Mouse (Mus musculus): ENCODE data around the gene Pp2d1. TPM values are rescaled to one million over a fixed set of nuclear protein-coding genes. Genes with fewer than 3 reads are reported as not detected.

The Pp2d1 gene
- polyA plus RNA-seq, 1 experiment, result not detected

DNA sequence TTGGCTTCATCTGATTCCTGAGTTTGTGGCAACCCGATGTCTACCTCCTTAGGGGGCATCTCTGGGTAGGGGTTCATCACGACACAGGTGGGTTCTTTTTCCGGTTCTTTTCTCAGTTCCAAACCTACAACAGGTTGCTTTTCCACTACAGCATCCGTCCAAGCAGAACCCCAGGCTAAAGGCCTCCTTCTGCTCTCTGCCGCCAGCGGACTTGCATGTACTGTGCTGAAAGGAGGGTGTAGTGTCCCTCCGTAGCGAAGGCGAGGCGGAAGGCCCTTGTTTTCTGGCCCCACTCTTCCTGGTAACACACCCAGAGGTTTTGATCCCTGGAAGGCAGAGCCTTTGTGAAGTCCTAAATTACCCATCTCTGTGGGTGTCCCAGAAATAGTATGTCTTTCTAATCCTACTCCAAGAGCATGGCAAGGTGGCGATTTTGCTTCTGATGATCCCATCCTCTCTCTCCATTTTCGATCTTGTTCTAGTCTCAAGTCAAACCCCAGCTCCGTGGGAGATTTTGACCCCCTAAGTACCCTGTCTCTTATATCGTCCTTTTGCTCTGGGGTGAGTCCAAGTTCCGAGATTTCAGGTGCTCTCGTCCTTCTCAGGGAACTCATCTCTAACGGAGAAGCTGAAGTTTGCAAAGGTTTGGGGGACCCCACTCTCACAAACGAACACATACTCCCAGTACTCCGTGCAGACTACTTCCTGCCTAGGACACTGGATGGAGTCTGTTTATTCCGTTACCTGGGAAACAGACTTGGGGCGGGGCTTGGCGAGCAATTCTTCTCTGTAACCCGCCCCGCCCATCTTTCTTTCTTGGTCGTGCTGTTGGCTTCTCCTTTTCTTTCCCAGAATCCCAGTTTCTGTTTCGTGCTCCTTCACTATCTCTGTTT lies 76.4 kb downstream of the Pp2d1 start, which contains the start of gene Efhb:
Efhb (minus strand) TSS at position 719 of the 893 bp plus-strand sequence.
- no peak for TF ChIP-seq GATA1 (IDR thresholded peaks at IDR 0.05; ENCODE audit: low read length)

Other genes with a start within 250 kb of the Pp2d1 start
- gene Efhb, start 76.1 kb downstream of the Pp2d1 start, polyA plus RNA-seq (2012), result not detected in 2 replicates
- gene Rab5a, start 60.2 kb downstream of the Pp2d1 start, polyA plus RNA-seq (2012), result 10.4 and 16.5 TPM in 2 replicates
- 2.1 and 3.3 TPM in 2 replicates for gene Kat2b, start 27.4 kb upstream of the Pp2d1 start, polyA plus RNA-seq (2012)
- 36.5 and 49.8 TPM in 2 replicates for gene Sgo1, start 149.9 kb upstream of the Pp2d1 start, polyA plus RNA-seq (2012)